Mouse (Mus musculus) left cerebral cortex, adult 6 months (tissue): ENCODE results near the gene Fzd7. TPM values are rescaled to one million over a fixed set of nuclear protein-coding genes. Genes with fewer than 3 reads are reported as not detected.

ENCODE experiments used
- long read RNA-seq, 2 experiments: library from polyadenylated mRNA; unstranded; transcript quantifications; one replicate each; pipeline ENCODE4 v2.0.0; 2019 to 2020
- polyA plus RNA-seq: library from polyadenylated mRNA; unstranded; fragments of <200 nt; fragmentation: Nextera tagmentation; gene quantifications from 2 replicates; pipeline ENCODE4 v1.2.3, GENCODE M21; 2021

The Fzd7 gene
- 0.78 and 2.3 TPM in 2 replicates for polyA plus RNA-seq
- long read RNA-seq, experiment 1, full-length matches to known transcripts = 4 of 4 reads
- long read RNA-seq, experiment 1, partial matches to known transcripts = 0 of 4 reads
- long read RNA-seq, experiment 1, other reads (novel, unspliced or antisense) = 0 of 4 reads
- long read RNA-seq, experiment 2, full-length matches to known transcripts = 4 of 4 reads
- long read RNA-seq, experiment 2, partial matches to known transcripts = 0 of 4 reads
- long read RNA-seq, experiment 2, other reads (novel, unspliced or antisense) = 0 of 4 reads

DNA sequence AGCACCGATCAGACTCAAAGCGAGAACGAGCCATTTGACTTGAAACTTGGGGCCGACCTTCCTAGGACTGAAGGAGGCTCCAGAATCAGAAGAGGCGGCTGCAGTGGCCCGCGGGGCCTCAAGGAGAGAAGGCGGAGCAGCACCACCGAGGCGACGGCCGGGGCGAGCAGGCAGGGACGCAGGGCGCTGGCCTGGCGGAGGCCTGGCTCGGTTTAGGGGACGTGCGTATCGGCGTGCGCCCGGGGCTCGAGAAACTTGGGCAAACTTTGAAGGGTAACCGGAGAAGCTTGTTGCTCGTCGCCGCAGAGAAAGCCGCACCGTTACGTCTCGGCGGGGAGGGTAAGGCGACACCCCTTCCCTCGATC, at the start of gene Fzd7:
Gene Fzd7, plus strand, starts transcription at position 94 of the 365 bp plus-strand sequence.

DNA sequence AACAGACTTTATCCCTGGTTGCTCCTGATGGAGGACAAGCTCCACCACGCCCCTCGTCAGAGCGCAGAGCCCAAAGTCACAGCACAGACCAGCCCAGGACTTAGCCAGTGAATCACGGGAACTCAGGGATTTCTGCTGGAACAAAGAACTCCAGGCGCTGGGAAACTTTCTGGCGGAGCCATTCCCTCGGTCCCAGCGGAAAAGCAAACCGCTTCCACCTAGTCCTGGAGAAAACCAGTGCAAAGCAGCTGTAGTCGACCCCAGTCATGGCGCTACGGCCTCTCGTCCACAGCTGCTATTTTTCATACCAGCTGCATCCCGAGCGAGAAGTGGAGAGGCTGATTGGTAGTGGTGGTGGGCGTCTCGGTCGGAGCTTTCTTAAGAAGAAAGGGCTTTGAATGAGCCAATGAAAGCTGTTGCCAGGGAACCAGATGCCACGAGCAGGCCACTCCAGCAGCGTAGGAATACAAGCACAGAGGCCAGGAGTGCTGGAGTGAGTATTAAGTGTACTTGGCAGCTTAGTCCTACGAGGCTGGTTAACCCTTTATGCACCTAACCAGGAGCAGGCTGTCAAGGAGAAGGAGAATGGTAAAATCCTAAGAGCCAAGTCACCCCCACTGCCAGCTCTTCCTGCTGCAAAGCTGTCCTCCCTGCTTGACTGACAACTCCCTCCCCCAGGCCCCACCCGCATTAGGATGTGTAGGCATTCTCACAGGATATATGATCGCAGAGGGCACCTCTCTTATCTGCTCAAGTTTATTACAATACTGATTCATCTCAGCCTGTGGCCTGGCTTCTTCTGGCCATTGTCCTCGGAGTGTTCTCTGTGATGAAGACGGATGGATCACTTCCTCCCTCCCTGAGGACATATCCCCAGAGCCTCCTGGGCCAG, 34.0 kb downstream of the Fzd7 start, which contains the start of gene Gm973:
Gene Gm973, plus strand, starts transcription at position 239 of the 892 bp plus-strand sequence.

Other genes with a start within 250 kb of the Fzd7 start
- 4.2 and 4.8 TPM in 2 replicates for gene Als2, start 245.2 kb upstream of the Fzd7 start, polyA plus RNA-seq
- gene Cdk15, start 225.5 kb upstream of the Fzd7 start, polyA plus RNA-seq = 0.25 and 0.38 TPM in 2 replicates
- 7.7 and 10.3 TPM in 2 replicates for gene Gm973, start 33.8 kb downstream of the Fzd7 start, polyA plus RNA-seq
- 263 and 315 TPM in 2 replicates for gene Sumo1, start 188.4 kb downstream of the Fzd7 start, polyA plus RNA-seq
- 39.1 and 48.5 TPM in 2 replicates for gene Nop58, start 202.5 kb downstream of the Fzd7 start, polyA plus RNA-seq